Mouse (Mus musculus) MEL (cell line): ENCODE measurements at regions not wholly inside any gene's neighbourhood (a gene's known extent, or its start where the extent isn't known, plus 50 kb on each side); places are given as distances from the start of the nearest gene placed in this dataset.

Experiments
- DNase-seq: peaks from one replicate; pipeline ENCODE4 v3.0.0; 2011; ENCODE audit warnings: low read depth, low spot score
- H3K27ac ChIP-seq: 2 replicates; pipeline ENCODE4 v1.5.1; 2012; ENCODE audit warnings: low read depth, mild to moderate bottlenecking, control low read depth, low read length, moderate library complexity; ENCODE audit not compliant: control insufficient read depth
- H3K27me3 ChIP-seq, 2 experiments: fragments of 150-350 bp in 1 of 2; sonication (generic) in 1 of 2; 2 replicates each; pipeline ENCODE4 v1.6.1; 2012; ENCODE audit warnings: low read length in 2 of 2, mild to moderate bottlenecking in 2 of 2, improper control_type of control experiment in 1 of 2, moderate library complexity in 1 of 2; ENCODE audit not compliant: insufficient read depth in 2 of 2, control insufficient read depth in 1 of 2
- H3K36me3 ChIP-seq, 2 experiments: 2 replicates each; pipeline ENCODE4 v1.6.1; 2012 to 2014; ENCODE audit warnings: low read length in 2 of 2, improper control_type of control experiment in 1 of 2, inconsistent platforms in 1 of 2, mild to moderate bottlenecking in 1 of 2; ENCODE audit not compliant: insufficient read depth in 2 of 2, control insufficient read depth in 1 of 2
- H3K4me1 ChIP-seq, 2 experiments: fragments of 150-350 bp in 1 of 2; sonication (generic) in 1 of 2; 2 replicates each; pipeline ENCODE4 v1.6.1; 2012; ENCODE audit warnings: low read length in 2 of 2, improper control_type of control experiment in 1 of 2, mild to moderate bottlenecking in 1 of 2; ENCODE audit not compliant: insufficient read depth in 2 of 2, control insufficient read depth in 1 of 2
- H3K4me3 ChIP-seq, 2 experiments: fragments of 150-350 bp in 1 of 2; sonication (generic) in 1 of 2; 2 replicates each; pipeline ENCODE4 v1.5.1; 2012; ENCODE audit warnings: low read depth in 2 of 2, low read length in 2 of 2, mild to moderate bottlenecking in 2 of 2, moderate library complexity in 2 of 2, control low read depth in 1 of 2, improper control_type of control experiment in 1 of 2; ENCODE audit not compliant: control insufficient read depth in 1 of 2, insufficient read depth in 1 of 2
- H3K79me2 ChIP-seq: 2 replicates; pipeline ENCODE4 v1.6.1; 2012; ENCODE audit warnings: mild to moderate bottlenecking, low read length, moderate library complexity; ENCODE audit not compliant: control insufficient read depth, poor library complexity, insufficient read depth
- H3K9ac ChIP-seq: 2 replicates; pipeline ENCODE4 v1.6.1; 2012; ENCODE audit warnings: low read depth, mild to moderate bottlenecking, control low read depth, low read length, moderate library complexity; ENCODE audit not compliant: control insufficient read depth, poor library complexity, severe bottlenecking
- H3K9me3 ChIP-seq: fragments of 150-350 bp; sonication (generic); replicated peaks from 2 replicates; pipeline ENCODE4 v1.6.1; 2012; ENCODE audit warnings: mild to moderate bottlenecking, low read length, improper control_type of control experiment, moderate library complexity; ENCODE audit not compliant: insufficient read depth
- CHD1 ChIP-seq: IDR thresholded peaks from 2 replicates; pipeline ENCODE4 v1.6.1; 2012; ENCODE audit warnings: low read depth, mild to moderate bottlenecking, inconsistent platforms, low read length, improper control_type of control experiment
- CHD2 ChIP-seq: IDR thresholded peaks from 2 replicates; pipeline ENCODE4 v1.6.1; 2011; ENCODE audit warnings: low read length, improper control_type of control experiment
- CTCF ChIP-seq, 3 experiments: IDR thresholded peaks in 2 of 3; conservative IDR thresholded peaks in 1 of 3; 2 replicates each; pipeline ENCODE4 v1.5.1; 2011 to 2012; ENCODE audit warnings: low read length in 3 of 3, low read depth in 2 of 3, mild to moderate bottlenecking in 2 of 3, improper control_type of control experiment in 1 of 3, inconsistent platforms in 1 of 3, mixed read lengths in 1 of 3, moderate library complexity in 1 of 3; ENCODE audit not compliant: control insufficient read depth in 1 of 3, insufficient read depth in 1 of 3, poor library complexity in 1 of 3, severe bottlenecking in 1 of 3
- E2F4 ChIP-seq: IDR thresholded peaks from 2 replicates; pipeline ENCODE4 v1.6.1; 2011; ENCODE audit warnings: low read depth, low read length, improper control_type of control experiment, borderline replicate concordance
- ELF1 ChIP-seq: IDR thresholded peaks from 2 replicates; pipeline ENCODE4 v1.6.1; 2014; ENCODE audit warnings: low read depth, mild to moderate bottlenecking, inconsistent platforms, low read length, improper control_type of control experiment, moderate library complexity
- ETS1 ChIP-seq: IDR thresholded peaks from 2 replicates; pipeline ENCODE4 v1.6.1; 2012; ENCODE audit warnings: low read depth, mild to moderate bottlenecking, inconsistent platforms, low read length, improper control_type of control experiment, moderate library complexity
- GABPA ChIP-seq: IDR thresholded peaks from 2 replicates; pipeline ENCODE4 v1.6.1; 2012; ENCODE audit warnings: low read depth, mild to moderate bottlenecking, inconsistent platforms, low read length, improper control_type of control experiment, moderate library complexity
- GATA1 ChIP-seq: IDR thresholded peaks from 2 replicates; pipeline ENCODE4 v1.6.1; 2011; ENCODE audit warnings: low read depth, low read length, improper control_type of control experiment
- KAT2A ChIP-seq: conservative IDR thresholded peaks from 2 replicates; pipeline ENCODE4 v1.6.1; 2012; ENCODE audit warnings: low read depth, low read length, improper control_type of control experiment, inconsistent platforms
- MAZ ChIP-seq: IDR thresholded peaks from 2 replicates; pipeline ENCODE4 v1.6.1; 2012; ENCODE audit warnings: low read depth, mild to moderate bottlenecking, inconsistent platforms, low read length, improper control_type of control experiment
- MEF2A ChIP-seq: IDR thresholded peaks from 2 replicates; pipeline ENCODE4 v1.6.1; 2014; ENCODE audit warnings: low read depth, mild to moderate bottlenecking, inconsistent platforms, low read length, improper control_type of control experiment; ENCODE audit not compliant: poor library complexity, insufficient replicate concordance, severe bottlenecking; ENCODE audit errors: extremely low read depth
- NELFE ChIP-seq: IDR thresholded peaks from 2 replicates; pipeline ENCODE4 v1.6.1; 2011; ENCODE audit warnings: low read depth, low read length, improper control_type of control experiment
- NRF1 ChIP-seq: IDR thresholded peaks from 2 replicates; pipeline ENCODE4 v1.6.1; 2014; ENCODE audit warnings: low read depth, mild to moderate bottlenecking, inconsistent platforms, low read length, improper control_type of control experiment, moderate library complexity; ENCODE audit not compliant: poor library complexity, insufficient read depth, severe bottlenecking
- POLR2AphosphoS5 ChIP-seq: IDR thresholded peaks from 2 replicates; pipeline ENCODE4 v1.6.1; 2012; ENCODE audit warnings: low read depth, borderline replicate concordance, mild to moderate bottlenecking, inconsistent platforms, low read length, moderate library complexity, mixed read lengths
- RAD21 ChIP-seq: IDR thresholded peaks from 2 replicates; pipeline ENCODE4 v1.6.1; 2011; ENCODE audit warnings: mild to moderate bottlenecking, low read depth, low read length, improper control_type of control experiment
- RCOR1 ChIP-seq: IDR thresholded peaks from 2 replicates; pipeline ENCODE4 v1.6.1; 2012; ENCODE audit warnings: low read depth, mild to moderate bottlenecking, inconsistent platforms, low read length, improper control_type of control experiment
- SIN3A ChIP-seq: IDR thresholded peaks from 2 replicates; pipeline ENCODE4 v1.6.1; 2012; ENCODE audit warnings: low read length, improper control_type of control experiment, inconsistent platforms
- SMC3 ChIP-seq: IDR thresholded peaks from 2 replicates; pipeline ENCODE4 v1.6.1; 2011; ENCODE audit warnings: low read depth, low read length, improper control_type of control experiment
- TAL1 ChIP-seq: IDR thresholded peaks from 2 replicates; pipeline ENCODE4 v1.6.1; 2012; ENCODE audit warnings: mild to moderate bottlenecking, inconsistent platforms, low read length, moderate library complexity, mixed read lengths
- ZC3H11A ChIP-seq: IDR thresholded peaks from 2 replicates; pipeline ENCODE4 v1.6.1; 2012; ENCODE audit warnings: low read depth, mild to moderate bottlenecking, inconsistent platforms, low read length, improper control_type of control experiment
- ZMIZ1 ChIP-seq: IDR thresholded peaks from 2 replicates; pipeline ENCODE4 v1.6.1; 2012; ENCODE audit warnings: low read depth, mild to moderate bottlenecking, inconsistent platforms, low read length, improper control_type of control experiment, moderate library complexity
- ZNF384 ChIP-seq: IDR thresholded peaks from 2 replicates; pipeline ENCODE4 v1.6.1; 2012; ENCODE audit warnings: low read depth, mild to moderate bottlenecking, inconsistent platforms, low read length, improper control_type of control experiment

DNA sequence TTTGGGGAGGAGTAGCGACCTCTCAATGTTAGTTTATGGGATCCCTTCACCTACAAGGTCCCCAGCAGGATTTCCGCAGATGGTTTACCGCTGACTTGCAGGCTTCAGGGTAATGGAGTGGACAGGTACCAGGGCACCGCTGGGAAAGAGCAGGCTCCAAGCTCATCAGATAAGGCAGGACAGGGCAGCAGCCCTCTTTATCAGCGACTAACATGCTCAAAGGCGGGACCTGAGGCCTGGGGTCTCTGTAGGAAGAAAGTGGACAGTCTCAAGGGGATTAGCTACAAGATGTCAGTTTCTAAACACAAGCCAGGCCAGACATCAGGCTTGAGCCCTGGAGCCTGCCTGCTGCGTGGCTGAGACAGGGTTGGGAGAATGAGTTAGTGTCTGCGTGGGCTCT is 74.9 kb upstream of the Stx18 start:
- no peak for TF ChIP-seq RCOR1
- TF ChIP-seq, all 39 proteins: peak for 0
- no peak overlapping the region for H3K27ac ChIP-seq
- no peak overlapping the region for H3K4me3 ChIP-seq
- no peak overlapping the region for H3K9ac ChIP-seq
- H3K27me3 ChIP-seq: no peaks in the 10 kb centered on the region
- H3K9me3 ChIP-seq: no peaks in the 10 kb centered on the region
- H3K4me1 ChIP-seq: no peaks in the 10 kb centered on the region
- no peaks in the 10 kb centered on the region for H3K79me2 ChIP-seq
- DNase-seq: no peak
- H3K36me3 ChIP-seq: no peaks in the 10 kb centered on the region

DNA sequence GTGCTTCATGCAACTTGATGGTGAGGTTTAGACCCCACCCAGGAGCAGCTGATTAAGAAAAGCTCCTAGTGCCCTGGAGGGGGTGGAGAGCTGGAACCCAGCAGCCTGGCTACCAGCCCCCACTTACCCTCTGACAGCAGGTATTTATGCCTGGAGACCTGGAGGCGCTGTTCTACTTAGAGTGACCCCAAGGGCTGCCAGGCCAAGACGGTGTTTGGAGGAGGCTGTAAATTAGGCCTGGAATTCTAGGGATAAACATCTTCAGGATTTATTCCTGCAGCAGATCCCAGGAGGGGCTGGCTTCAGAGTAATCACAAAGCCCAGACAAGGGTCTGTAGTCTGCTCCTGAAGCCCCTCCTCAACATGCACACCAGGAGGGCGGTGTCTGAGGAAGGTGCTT is 76.0 kb upstream of the Stx18 start:
- Histone ChIP-seq H3K27ac (no peak overlapping the region), H3K4me3 (no peak overlapping the region)
- no peak for TF ChIP-seq GABPA
- TF ChIP-seq ETS1: no peak
- TF ChIP-seq, all 39 proteins: peak for 0
- Histone ChIP-seq H3K79me2 (no peaks in the 10 kb centered on the region), H3K4me1 (no peaks in the 10 kb centered on the region), H3K9ac (no peak overlapping the region), H3K36me3 (no peaks in the 10 kb centered on the region), H3K9me3 (no peaks in the 10 kb centered on the region), H3K27me3 (no peaks in the 10 kb centered on the region)
- DNase-seq: no peak

DNA sequence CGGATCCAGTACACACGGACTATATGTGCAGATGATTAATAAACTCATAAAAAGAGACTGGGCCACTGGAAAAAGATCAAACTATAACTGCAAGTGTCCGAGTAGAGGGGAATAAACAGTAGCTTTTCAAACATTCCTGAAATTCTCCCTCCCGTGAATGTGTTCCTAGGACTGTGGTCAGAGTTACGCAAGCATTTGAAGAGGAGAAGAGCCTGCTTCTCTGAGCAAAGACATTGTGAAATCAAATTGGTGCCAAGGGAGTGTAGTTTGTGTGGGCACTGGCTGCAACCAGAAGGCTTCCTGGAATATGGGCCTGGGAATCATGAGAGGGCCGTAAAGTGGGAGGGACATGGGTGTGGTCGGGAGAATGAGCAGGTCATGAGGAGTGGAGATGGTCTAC is 78.3 kb upstream of the Stx18 start:
- TF ChIP-seq ZMIZ1: no peak
- TF ChIP-seq NRF1: no peak
- TF ChIP-seq TAL1: no peak
- no peak for TF ChIP-seq ZC3H11A
- no peak for TF ChIP-seq KAT2A
- TF ChIP-seq ZNF384: no peak
- TF ChIP-seq NELFE: no peak
- no peaks in the 10 kb centered on the region for H3K27me3 ChIP-seq
- H3K9me3 ChIP-seq: no peaks in the 10 kb centered on the region

DNA sequence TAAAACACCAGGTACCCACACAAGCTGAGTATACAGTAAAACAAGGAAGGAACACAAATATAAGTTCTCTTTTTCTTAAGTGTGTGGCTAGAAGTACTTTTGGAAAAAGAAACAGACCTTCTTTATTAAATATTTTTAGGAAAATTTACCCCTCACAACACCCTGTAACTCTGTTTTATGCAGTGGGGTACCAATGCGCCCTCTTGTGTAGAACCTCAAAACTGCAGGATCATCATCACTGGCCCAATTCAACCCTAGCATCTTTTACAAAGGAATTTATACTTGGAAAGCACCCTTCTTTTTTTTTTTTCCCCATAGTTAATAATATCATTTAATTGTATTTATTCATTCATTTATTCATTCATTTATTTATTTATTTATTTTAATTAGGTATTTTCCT is 86.4 kb upstream of the Stx18 start:
- H3K9me3 ChIP-seq: no peaks in the 10 kb centered on the region
- no peaks in the 10 kb centered on the region for H3K79me2 ChIP-seq
- H3K4me3 ChIP-seq: no peak overlapping the region
- TF ChIP-seq CHD1 (no peak), RAD21 (peak; percentile 33), NRF1 (no peak), MEF2A (no peak), GATA1 (no peak), SMC3 (peak; percentile 36; the same call in 1 of the 2 replicates), POLR2AphosphoS5 (no peak), CHD2 (no peak), CTCF (IDR thresholded peaks at IDR 0.05 in 2 of 3, conservative IDR thresholded peaks at IDR 0.05 in 1 of 3; ENCODE audit: control insufficient read depth in 1 of 3, insufficient read depth in 1 of 3, low read depth in 2 of 3, low read length in 3 of 3, poor library complexity in 1 of 3, severe bottlenecking in 1 of 3) (peak; percentile 24 to 47 (median 39); a peak in 4 of 6 replicates), E2F4 (no peak), ELF1 (no peak), ETS1 (no peak), SIN3A (no peak), MAZ (no peak)

More for the DNA sequence above, 78.3 kb upstream of the Stx18 start:
- Histone ChIP-seq H3K27ac (no peak overlapping the region), H3K4me1 (no peaks in the 10 kb centered on the region), H3K36me3 (no peaks in the 10 kb centered on the region), H3K9ac (no peak overlapping the region), H3K79me2 (no peaks in the 10 kb centered on the region), H3K4me3 (no peak overlapping the region)
- no peak for DNase-seq

More for the DNA sequence above, 86.4 kb upstream of the Stx18 start:
- H3K27me3 ChIP-seq: no peaks in the 10 kb centered on the region
- no peak overlapping the region for H3K9ac ChIP-seq
- no peaks in the 10 kb centered on the region for H3K4me1 ChIP-seq
- no peak overlapping the region for H3K27ac ChIP-seq
- peak; percentile 11 for DNase-seq
- no peaks in the 10 kb centered on the region for H3K36me3 ChIP-seq
